Mouse (Mus musculus): ENCODE data around the gene Lpcat3.

Lpcat3 gene

GRCm38 (mm10) chr6:124703789-124704188, 41.0 kb downstream of the Lpcat3 start:
- H3K9me3 ChIP-seq (ENCODE audit: low read length) = no peaks in the 10 kb centered on the region
- no peaks in the 10 kb centered on the region for H3K27me3 ChIP-seq (ENCODE audit: insufficient read depth, low read length)
- TF ChIP-seq CTCF (conservative IDR thresholded peaks at IDR 0.05; ENCODE audit: low read length) (no peak), POU5F1 (IDR thresholded peaks at IDR 0.05; ENCODE audit: borderline replicate concordance, low read length) (no peak), NANOG (IDR thresholded peaks at IDR 0.05; ENCODE audit: borderline replicate concordance, low read length) (no peak)
- peaks cover 100% of the 10 kb centered on the region for H3K36me3 ChIP-seq (ENCODE audit: insufficient read depth, low read length)
- H3K4me3 ChIP-seq (replicated peaks; ENCODE audit: low read length) = no peak overlapping the region
- H3K4me1 ChIP-seq (replicated peaks; ENCODE audit: low read depth, low read length) = peaks cover 97% of the 10 kb centered on the region

GRCm38 (mm10) chr6:124704417-124704816, 41.6 kb downstream of the Lpcat3 start:
- Histone ChIP-seq H3K4me3 (replicated peaks; ENCODE audit: low read length) (no peak overlapping the region), H3K9me3 (ENCODE audit: low read length) (no peaks in the 10 kb centered on the region), H3K4me1 (replicated peaks; ENCODE audit: low read depth, low read length) (peaks cover 97% of the 10 kb centered on the region), H3K36me3 (ENCODE audit: insufficient read depth, low read length) (peaks cover 100% of the 10 kb centered on the region), H3K27me3 (ENCODE audit: insufficient read depth, low read length) (no peaks in the 10 kb centered on the region)
- no peak for TF ChIP-seq NANOG (IDR thresholded peaks at IDR 0.05; ENCODE audit: borderline replicate concordance, low read length)
- TF ChIP-seq CTCF (conservative IDR thresholded peaks at IDR 0.05; ENCODE audit: low read length) = no peak
- no peak for TF ChIP-seq POU5F1 (IDR thresholded peaks at IDR 0.05; ENCODE audit: borderline replicate concordance, low read length)

- Histone ChIP-seq H3K4me3 (replicated peaks; ENCODE audit: low read length) (no peak overlapping the region), H3K4me1 (replicated peaks; ENCODE audit: low read depth, low read length) (peaks cover 96% of the 10 kb centered on the region), H3K9me3 (ENCODE audit: low read length) (no peaks in the 10 kb centered on the region), H3K27me3 (ENCODE audit: insufficient read depth, low read length) (no peaks in the 10 kb centered on the region), H3K36me3 (ENCODE audit: insufficient read depth, low read length) (peaks cover 97% of the 10 kb centered on the region)
- TF ChIP-seq POU5F1 (IDR thresholded peaks at IDR 0.05; ENCODE audit: borderline replicate concordance, low read length) (no peak), CTCF (conservative IDR thresholded peaks at IDR 0.05; ENCODE audit: low read length) (no peak), NANOG (IDR thresholded peaks at IDR 0.05; ENCODE audit: borderline replicate concordance, low read length) (no peak)
Measured at GRCm38 (mm10) chr6:124706061-124706627, 43.3 kb downstream of the Lpcat3 start.

GRCm38 (mm10) chr6:124708289-124708889, 45.6 kb downstream of the Lpcat3 start:
- TF ChIP-seq NANOG (IDR thresholded peaks at IDR 0.05; ENCODE audit: borderline replicate concordance, low read length) (no peak), CTCF (conservative IDR thresholded peaks at IDR 0.05; ENCODE audit: low read length) (no peak), POU5F1 (IDR thresholded peaks at IDR 0.05; ENCODE audit: borderline replicate concordance, low read length) (no peak)
- H3K27me3 ChIP-seq (ENCODE audit: insufficient read depth, low read length) = no peaks in the 10 kb centered on the region
- H3K9me3 ChIP-seq (ENCODE audit: low read length) = no peaks in the 10 kb centered on the region
- peaks cover 80% of the 10 kb centered on the region for H3K36me3 ChIP-seq (ENCODE audit: insufficient read depth, low read length)
- peaks cover 80% of the 10 kb centered on the region for H3K4me1 ChIP-seq (replicated peaks; ENCODE audit: low read depth, low read length)
- no peak overlapping the region for H3K4me3 ChIP-seq (replicated peaks; ENCODE audit: low read length)

GRCm38 (mm10) chr6:124711824-124712782, 49.3 kb downstream of the Lpcat3 start, which contains the start of the genes Emg1 and Phb2:
Emg1 (minus strand) TSS chr6:124712178.
Phb2 (plus strand) TSS chr6:124712336.
- Histone ChIP-seq H3K36me3 (ENCODE audit: insufficient read depth, low read length) (peaks cover 80% of the 10 kb centered on the region), H3K4me3 (replicated peaks; ENCODE audit: low read length) (peak within 1 kb of the TSS; percentile 100), H3K27me3 (ENCODE audit: insufficient read depth, low read length) (no peaks in the 10 kb centered on the region), H3K4me1 (replicated peaks; ENCODE audit: low read depth, low read length) (peaks cover 83% of the 10 kb centered on the region), H3K9me3 (ENCODE audit: low read length) (no peaks in the 10 kb centered on the region)
- no peak for TF ChIP-seq NANOG (IDR thresholded peaks at IDR 0.05; ENCODE audit: borderline replicate concordance, low read length)
- no peak for TF ChIP-seq CTCF (conservative IDR thresholded peaks at IDR 0.05; ENCODE audit: low read length)
- TF ChIP-seq POU5F1 (IDR thresholded peaks at IDR 0.05; ENCODE audit: borderline replicate concordance, low read length) = no peak

- no peaks in the 10 kb centered on the region for H3K9me3 ChIP-seq (ENCODE audit: low read length)
- no peak for TF ChIP-seq POU5F1 (IDR thresholded peaks at IDR 0.05; ENCODE audit: borderline replicate concordance, low read length)
- no peak for TF ChIP-seq NANOG (IDR thresholded peaks at IDR 0.05; ENCODE audit: borderline replicate concordance, low read length)
- no peak for TF ChIP-seq CTCF (conservative IDR thresholded peaks at IDR 0.05; ENCODE audit: low read length)
- H3K4me3 ChIP-seq (replicated peaks; ENCODE audit: low read length) = peak overlapping the region; percentile 100
- H3K36me3 ChIP-seq (ENCODE audit: insufficient read depth, low read length) = peaks cover 78% of the 10 kb centered on the region
- H3K4me1 ChIP-seq (replicated peaks; ENCODE audit: low read depth, low read length) = peaks cover 83% of the 10 kb centered on the region
- H3K27me3 ChIP-seq (ENCODE audit: insufficient read depth, low read length) = no peaks in the 10 kb centered on the region
Measured at GRCm38 (mm10) chr6:124712918-124713317, 50.1 kb downstream of the Lpcat3 start.

- no peaks in the 10 kb centered on the region for H3K27me3 ChIP-seq (ENCODE audit: insufficient read depth, low read length)
- peaks cover 65% of the 10 kb centered on the region for H3K36me3 ChIP-seq (ENCODE audit: insufficient read depth, low read length)
- peaks cover 92% of the 10 kb centered on the region for H3K4me1 ChIP-seq (replicated peaks; ENCODE audit: low read depth, low read length)
- H3K9me3 ChIP-seq (ENCODE audit: low read length) = no peaks in the 10 kb centered on the region
- peak overlapping the region; percentile 78 for H3K4me3 ChIP-seq (replicated peaks; ENCODE audit: low read length)
- peak; percentile 33 for TF ChIP-seq CTCF (conservative IDR thresholded peaks at IDR 0.05; ENCODE audit: low read length)
- no peak for TF ChIP-seq POU5F1 (IDR thresholded peaks at IDR 0.05; ENCODE audit: borderline replicate concordance, low read length)
Measured at GRCm38 (mm10) chr6:124716864-124717490, 54.1 kb downstream of the Lpcat3 start.

GRCm38 (mm10) chr6:124717968-124718367, 55.1 kb downstream of the Lpcat3 start:
- Histone ChIP-seq H3K27me3 (ENCODE audit: insufficient read depth, low read length) (no peaks in the 10 kb centered on the region), H3K4me1 (replicated peaks; ENCODE audit: low read depth, low read length) (peaks cover 91% of the 10 kb centered on the region), H3K36me3 (ENCODE audit: insufficient read depth, low read length) (peaks cover 66% of the 10 kb centered on the region), H3K9me3 (ENCODE audit: low read length) (no peaks in the 10 kb centered on the region), H3K4me3 (replicated peaks; ENCODE audit: low read length) (peak overlapping the region; percentile 78)
- TF ChIP-seq NANOG (IDR thresholded peaks at IDR 0.05; ENCODE audit: borderline replicate concordance, low read length) (no peak), POU5F1 (IDR thresholded peaks at IDR 0.05; ENCODE audit: borderline replicate concordance, low read length) (no peak), CTCF (conservative IDR thresholded peaks at IDR 0.05; ENCODE audit: low read length) (no peak)

Data from E14TG2a.4 (cell line).